Mouse (Mus musculus): ENCODE measurements at regions not wholly inside any gene's neighbourhood (a gene's known extent, or its start where the extent isn't known, plus 50 kb on each side); places are given as distances from the start of the nearest gene placed in this dataset.
A peak's percentile ranks its signal among the peaks of the same experiment; 100 is the strongest.

DNA sequence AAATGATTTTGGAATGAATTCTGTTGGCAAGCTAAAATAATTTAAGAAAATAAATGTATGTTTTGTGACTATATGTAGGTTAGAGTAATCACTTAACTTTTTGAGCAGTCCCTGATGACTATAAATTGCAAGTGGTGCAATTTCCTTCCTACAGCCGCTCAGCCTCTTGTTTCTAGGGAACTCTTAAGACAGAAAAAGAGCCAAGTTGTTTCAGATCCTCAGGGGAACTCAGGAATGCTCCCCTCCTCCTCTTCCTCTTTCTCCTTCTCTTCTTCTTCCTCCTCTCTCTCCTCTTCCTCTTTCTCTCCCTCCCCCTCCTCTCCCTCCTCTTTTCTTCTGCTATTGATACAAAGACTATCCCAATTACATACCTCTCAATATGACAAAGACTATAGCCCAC, 141.4 kb upstream of the Krr1 start:
- Histone ChIP-seq H3K9ac (no peak overlapping the region), H3K9me3 (replicated peaks) (no peaks in the 10 kb centered on the region), H3K4me3 (no peak overlapping the region), H3K27me3 (replicated peaks) (no peaks in the 10 kb centered on the region; the same call in 1 of the 2 replicates), H3K36me3 (no peaks in the 10 kb centered on the region), H3K27ac (no peak overlapping the region), H3K4me2 (no peak overlapping the region), H3K4me1 (peaks cover 35% of the 10 kb centered on the region)
- 28% methylated on average over 1 of the region's 1 CpGs for WGBS (ENCODE audit: insufficient replicate concordance)
- no peak for ATAC-seq

DNA sequence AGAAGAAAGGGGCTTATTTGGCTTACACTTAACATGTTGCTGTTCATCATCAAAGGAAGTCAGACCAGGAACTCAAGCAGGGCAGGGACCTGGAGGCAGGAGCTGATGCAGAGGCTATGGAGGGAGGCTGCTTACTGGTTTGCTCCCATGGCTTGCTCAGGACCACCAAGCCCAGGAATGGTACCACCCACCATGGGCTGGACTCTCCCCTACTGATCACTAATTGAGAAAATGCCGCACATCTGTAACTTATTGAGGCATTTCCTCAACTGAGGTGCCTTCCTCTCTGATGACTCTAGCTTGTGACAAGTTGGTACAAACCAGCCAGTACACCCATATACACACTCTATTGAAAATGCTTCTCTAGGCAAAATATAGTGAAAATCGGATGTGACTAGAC, 138.9 kb upstream of the Krr1 start:
- no peak for ATAC-seq
- no peak overlapping the region for H3K27ac ChIP-seq
- no peaks in the 10 kb centered on the region; the same call in 1 of the 2 replicates for H3K27me3 ChIP-seq (replicated peaks)
- peaks cover 28% of the 10 kb centered on the region for H3K4me1 ChIP-seq
- no peaks in the 10 kb centered on the region for H3K36me3 ChIP-seq
- H3K4me2 ChIP-seq, result no peak overlapping the region
- 67% methylated on average over 2 of the region's 2 CpGs for WGBS (ENCODE audit: insufficient replicate concordance)
- no peak overlapping the region for H3K4me3 ChIP-seq
- no peaks in the 10 kb centered on the region for H3K9me3 ChIP-seq (replicated peaks)
- no peak overlapping the region for H3K9ac ChIP-seq

DNA sequence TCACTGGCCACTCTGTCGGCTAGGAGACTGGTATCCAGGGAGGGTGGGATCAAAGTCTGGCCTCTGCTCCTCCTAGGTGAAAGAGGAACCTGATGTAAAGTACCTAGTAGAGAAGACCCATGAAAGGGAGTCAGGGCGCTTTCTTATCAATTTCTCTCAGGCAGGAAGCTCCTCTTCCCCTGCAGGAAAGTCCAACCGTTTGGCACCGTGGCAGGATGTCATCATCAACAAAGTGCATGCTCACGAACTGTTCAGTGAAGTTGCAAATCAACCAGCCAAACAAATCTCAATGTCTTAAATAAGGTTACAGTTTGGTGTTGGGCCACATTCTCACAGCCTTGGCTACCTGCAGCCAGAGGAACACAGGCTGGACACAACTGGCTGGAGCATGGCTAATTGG, 138.2 kb upstream of the Krr1 start:
- WGBS (ENCODE audit: insufficient replicate concordance), result 13% methylated on average over 5 of the region's 5 CpGs
- Histone ChIP-seq H3K27me3 (replicated peaks) (no peaks in the 10 kb centered on the region; the same call in 1 of the 2 replicates), H3K27ac (no peak overlapping the region), H3K4me1 (peaks cover 28% of the 10 kb centered on the region), H3K4me3 (no peak overlapping the region), H3K9ac (no peak overlapping the region), H3K4me2 (peak overlapping the region; percentile 29), H3K36me3 (no peaks in the 10 kb centered on the region), H3K9me3 (replicated peaks) (no peaks in the 10 kb centered on the region)
- peak; percentile 77 for ATAC-seq

- Histone ChIP-seq H3K36me3 (no peaks in the 10 kb centered on the region), H3K4me2 (peak overlapping the region; percentile 29), H3K27ac (peak overlapping the region; percentile 49; the same call in 1 of the 2 replicates), H3K9ac (no peak overlapping the region), H3K4me1 (peaks cover 28% of the 10 kb centered on the region), H3K4me3 (no peak overlapping the region), H3K9me3 (replicated peaks) (no peaks in the 10 kb centered on the region), H3K27me3 (replicated peaks) (no peaks in the 10 kb centered on the region; the same call in 1 of the 2 replicates)
- 23% methylated on average over 11 of the region's 11 CpGs for WGBS (ENCODE audit: insufficient replicate concordance)
- peak; percentile 75 for ATAC-seq
Observed at GRCm38 (mm10) chr10:111834925-111835823, 137.3 kb upstream of the Krr1 start.

DNA sequence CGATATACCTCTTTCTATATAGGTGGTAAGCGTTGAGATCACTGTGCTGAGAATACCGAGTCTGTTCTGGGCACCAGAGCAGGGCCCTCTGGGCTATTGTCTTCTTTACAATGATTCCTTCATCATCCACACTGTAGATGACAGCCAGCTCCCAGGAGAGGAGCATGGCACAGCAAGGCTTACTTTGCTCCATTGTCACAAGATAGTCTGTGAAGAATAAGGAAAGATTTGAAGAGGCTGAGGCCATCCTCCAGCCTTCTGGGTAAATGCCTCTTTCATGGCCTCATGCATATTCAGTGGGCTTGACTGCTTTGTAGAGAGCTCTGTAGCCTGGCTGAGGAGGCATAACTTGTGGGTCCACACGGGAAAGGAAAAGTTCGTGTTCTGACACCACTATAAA, 136.3 kb upstream of the Krr1 start:
- Histone ChIP-seq H3K27ac (no peak overlapping the region), H3K27me3 (replicated peaks) (no peaks in the 10 kb centered on the region; the same call in 1 of the 2 replicates), H3K9me3 (replicated peaks) (no peaks in the 10 kb centered on the region), H3K36me3 (no peaks in the 10 kb centered on the region), H3K4me3 (no peak overlapping the region), H3K9ac (no peak overlapping the region), H3K4me2 (no peak overlapping the region), H3K4me1 (peaks cover 28% of the 10 kb centered on the region)
- ATAC-seq, result no peak
- WGBS (ENCODE audit: insufficient replicate concordance), result 52% methylated on average over 5 of the region's 5 CpGs

- H3K27me3 ChIP-seq (replicated peaks), result no peaks in the 10 kb centered on the region; the same call in 1 of the 2 replicates
- no peaks in the 10 kb centered on the region for H3K9me3 ChIP-seq (replicated peaks)
- H3K4me1 ChIP-seq, result peaks cover 30% of the 10 kb centered on the region
- H3K36me3 ChIP-seq, result no peaks in the 10 kb centered on the region
- H3K27ac ChIP-seq, result no peak overlapping the region
- no peak overlapping the region for H3K4me2 ChIP-seq
- no peak overlapping the region for H3K9ac ChIP-seq
- no peak overlapping the region for H3K4me3 ChIP-seq
- ATAC-seq, result no peak
- 41% methylated on average over 4 of the region's 4 CpGs for WGBS (ENCODE audit: insufficient replicate concordance)
Observed at GRCm38 (mm10) chr10:111836802-111837201, 135.7 kb upstream of the Krr1 start.

- 41% methylated on average over 11 of the region's 11 CpGs for WGBS (ENCODE audit: insufficient replicate concordance)
- no peak overlapping the region for H3K4me2 ChIP-seq
- H3K9me3 ChIP-seq (replicated peaks), result no peaks in the 10 kb centered on the region
- peaks cover 9% of the 10 kb centered on the region; the same call in 1 of the 2 replicates for H3K4me1 ChIP-seq
- H3K9ac ChIP-seq, result no peak overlapping the region
- H3K27ac ChIP-seq, result no peak overlapping the region
- no peak for ATAC-seq
- no peaks in the 10 kb centered on the region for H3K36me3 ChIP-seq
- no peaks in the 10 kb centered on the region for H3K27me3 ChIP-seq (replicated peaks)
- no peak overlapping the region for H3K4me3 ChIP-seq
Observed at GRCm38 (mm10) chr10:111842321-111842775, 130.1 kb upstream of the Krr1 start.

DNA sequence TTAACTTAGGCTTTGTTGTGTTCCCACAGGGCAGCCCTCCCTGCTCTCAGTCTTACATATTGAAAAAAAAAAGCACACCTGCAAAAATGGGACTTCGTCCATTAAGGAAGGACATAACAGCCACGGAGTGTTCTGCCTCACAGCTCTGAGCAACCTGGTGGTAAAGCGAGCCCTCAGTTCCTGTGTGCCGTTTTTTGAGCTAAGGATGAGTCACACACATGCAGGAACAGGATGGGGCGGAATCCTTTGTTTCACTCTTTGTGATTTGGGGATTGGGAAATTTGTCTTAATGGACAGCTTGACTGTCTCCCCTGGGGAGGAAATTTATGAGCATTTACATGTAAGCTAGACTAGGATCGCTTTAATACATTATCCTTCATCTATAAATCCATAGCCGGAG, 129.6 kb upstream of the Krr1 start:
- H3K4me1 ChIP-seq, result peaks cover 9% of the 10 kb centered on the region; the same call in 1 of the 2 replicates
- WGBS (ENCODE audit: insufficient replicate concordance), result 52% methylated on average over 7 of the region's 7 CpGs
- H3K36me3 ChIP-seq, result no peaks in the 10 kb centered on the region
- no peak overlapping the region for H3K27ac ChIP-seq
- no peak overlapping the region for H3K4me2 ChIP-seq
- H3K27me3 ChIP-seq (replicated peaks), result no peaks in the 10 kb centered on the region
- no peak overlapping the region for H3K4me3 ChIP-seq
- no peak for ATAC-seq
- no peaks in the 10 kb centered on the region for H3K9me3 ChIP-seq (replicated peaks)
- no peak overlapping the region for H3K9ac ChIP-seq

GRCm38 (mm10) chr10:111843301-111843700, 129.2 kb upstream of the Krr1 start:
- no peaks in the 10 kb centered on the region for H3K9me3 ChIP-seq (replicated peaks)
- H3K4me2 ChIP-seq, result no peak overlapping the region
- H3K9ac ChIP-seq, result no peak overlapping the region
- WGBS (ENCODE audit: insufficient replicate concordance), result 74% methylated on average over 9 of the region's 9 CpGs
- H3K4me3 ChIP-seq, result no peak overlapping the region
- H3K27me3 ChIP-seq (replicated peaks), result no peaks in the 10 kb centered on the region
- H3K36me3 ChIP-seq, result no peaks in the 10 kb centered on the region
- peaks cover 9% of the 10 kb centered on the region; the same call in 1 of the 2 replicates for H3K4me1 ChIP-seq
- H3K27ac ChIP-seq, result no peak overlapping the region
- no peak for ATAC-seq

DNA sequence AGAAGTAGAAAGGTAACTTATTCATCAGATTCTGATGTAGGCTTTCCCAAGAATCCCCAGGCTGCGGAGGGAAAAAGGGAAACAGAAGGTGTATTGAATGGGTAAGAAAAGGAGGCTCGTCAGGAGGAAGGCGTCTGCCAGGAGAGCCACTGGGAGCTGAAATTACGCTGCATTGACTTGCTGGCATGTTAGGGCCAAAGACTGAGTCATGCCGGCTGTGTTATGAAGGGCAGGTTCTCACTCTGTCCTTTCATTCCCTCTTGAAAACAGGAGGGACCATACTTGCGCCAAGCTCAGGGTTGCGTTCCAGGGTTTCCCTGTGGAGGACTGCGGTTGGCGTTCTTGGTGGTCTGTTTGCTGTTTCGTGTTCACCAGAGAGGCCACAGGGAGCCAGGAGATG, 128.3 kb upstream of the Krr1 start:
- no peak for ATAC-seq
- H3K4me2 ChIP-seq, result no peak overlapping the region

DNA sequence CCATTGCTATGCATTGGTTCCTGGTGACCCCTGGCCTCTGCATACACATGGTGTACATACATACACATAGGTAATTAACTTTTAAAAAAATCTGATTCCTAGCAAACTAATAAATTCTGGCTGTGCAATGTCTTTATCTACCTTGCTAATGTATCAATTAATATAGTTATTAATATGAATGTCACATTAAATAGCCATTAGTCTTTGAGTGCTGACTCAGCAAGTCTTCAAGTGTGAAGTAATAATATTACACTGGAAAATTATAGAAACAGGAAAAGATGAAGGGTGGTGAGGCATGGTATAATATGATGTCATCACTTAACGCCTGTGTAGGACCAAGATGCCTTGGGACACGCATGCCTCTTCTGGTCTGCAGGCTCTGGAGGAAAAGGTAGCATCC, 126.5 kb upstream of the Krr1 start:
- 73% methylated on average over 2 of the region's 2 CpGs for WGBS (ENCODE audit: insufficient replicate concordance)
- no peak for ATAC-seq
- H3K4me1 ChIP-seq, result peaks cover 9% of the 10 kb centered on the region; the same call in 1 of the 2 replicates
- H3K9ac ChIP-seq, result no peak overlapping the region
- no peak overlapping the region for H3K4me3 ChIP-seq
- no peak overlapping the region for H3K27ac ChIP-seq
- H3K36me3 ChIP-seq, result no peaks in the 10 kb centered on the region
- H3K27me3 ChIP-seq (replicated peaks), result no peaks in the 10 kb centered on the region
- H3K4me2 ChIP-seq, result no peak overlapping the region
- H3K9me3 ChIP-seq (replicated peaks), result no peaks in the 10 kb centered on the region

More for the DNA sequence above, 128.3 kb upstream of the Krr1 start:
- Histone ChIP-seq H3K9me3 (replicated peaks) (no peaks in the 10 kb centered on the region), H3K27ac (no peak overlapping the region), H3K4me3 (no peak overlapping the region), H3K4me1 (peaks cover 9% of the 10 kb centered on the region; the same call in 1 of the 2 replicates), H3K9ac (no peak overlapping the region), H3K27me3 (replicated peaks) (no peaks in the 10 kb centered on the region), H3K36me3 (no peaks in the 10 kb centered on the region)
- WGBS (ENCODE audit: insufficient replicate concordance), result 84% methylated on average over 10 of the region's 10 CpGs

DNA sequence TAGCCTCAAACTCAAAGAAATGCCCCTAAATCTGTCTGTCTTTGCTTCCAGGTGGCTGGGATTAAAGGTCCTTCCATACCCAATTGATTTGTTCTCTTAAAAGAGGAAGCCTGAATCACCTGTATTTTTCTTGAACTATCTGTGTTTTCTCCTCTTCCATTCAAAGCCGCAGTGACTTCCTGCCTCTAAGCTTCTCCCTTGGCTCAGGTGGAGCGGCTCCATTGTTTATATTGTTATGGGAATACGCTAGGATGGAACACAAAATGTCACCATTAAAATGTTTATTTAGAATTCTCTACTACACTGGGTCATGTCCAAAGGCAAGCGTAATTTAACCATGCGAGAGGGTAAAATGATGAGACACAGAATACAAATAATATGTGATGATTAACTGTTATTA, 118.2 kb upstream of the Krr1 start:
- no peaks in the 10 kb centered on the region for H3K36me3 ChIP-seq
- no peak overlapping the region for H3K9ac ChIP-seq
- ATAC-seq, result no peak
- H3K4me1 ChIP-seq, result no peaks in the 10 kb centered on the region
- no peaks in the 10 kb centered on the region for H3K9me3 ChIP-seq (replicated peaks)
- no peak overlapping the region for H3K4me2 ChIP-seq
- 75% methylated on average over 5 of the region's 5 CpGs for WGBS (ENCODE audit: insufficient replicate concordance)
- H3K27me3 ChIP-seq (replicated peaks), result no peaks in the 10 kb centered on the region
- H3K4me3 ChIP-seq, result no peak overlapping the region
- no peak overlapping the region for H3K27ac ChIP-seq

Measured in liver, embryonic 12.5 days (tissue).